Mouse (Mus musculus): ENCODE measurements around the gene Rgs7. TPM values are rescaled to one million over a fixed set of nuclear protein-coding genes. Genes with fewer than 3 reads are reported as not detected.
A peak's percentile ranks its signal among the peaks of the same experiment; 100 is the strongest.

Rgs7 gene
- polyA plus RNA-seq, 1 experiment from 2014 or later, result 0.33 TPM

- no peaks in the 10 kb centered on the region for H3K36me3 ChIP-seq (ENCODE audit: control insufficient read depth, insufficient read depth, low read length)
- ATAC-seq (ENCODE audit: insufficient number of reproducible peaks, low FRiP score, low TSS enrichment, low read depth) (no peak), DNase-seq (ENCODE audit: low spot score) (no peak)
- H3K27me3 ChIP-seq (ENCODE audit: control insufficient read depth, insufficient read depth, low read length), result no peaks in the 10 kb centered on the region
- no peaks in the 10 kb centered on the region for H3K4me1 ChIP-seq (ENCODE audit: control insufficient read depth, insufficient read depth, low read length)
- no peaks in the 10 kb centered on the region for H3K9me3 ChIP-seq (ENCODE audit: control insufficient read depth, low read length)
- H3K4me2 ChIP-seq (ENCODE audit: low read depth, severe bottlenecking), result no peak overlapping the region
- no peak overlapping the region for H3K27ac ChIP-seq (replicated peaks; ENCODE audit: low read depth, low read length)
- no peak overlapping the region for H3K4me3 ChIP-seq (ENCODE audit: low read depth, low read length)
- H3K9ac ChIP-seq (ENCODE audit: low read length), result no peak overlapping the region
- WGBS, result 88% methylated on average over 4 of the region's 4 CpGs
These were observed 65.9 kb downstream of the Rgs7 start for GRCm38 (mm10) chr1:175426393-175426792.

- Histone ChIP-seq H3K27me3 (ENCODE audit: control insufficient read depth, insufficient read depth, low read length) (no peaks in the 10 kb centered on the region), H3K4me3 (ENCODE audit: low read depth, low read length) (no peak overlapping the region), H3K36me3 (ENCODE audit: control insufficient read depth, insufficient read depth, low read length) (no peaks in the 10 kb centered on the region), H3K27ac (replicated peaks; ENCODE audit: low read depth, low read length) (no peak overlapping the region), H3K4me2 (ENCODE audit: low read depth, severe bottlenecking) (no peak overlapping the region), H3K9ac (ENCODE audit: low read length) (no peak overlapping the region), H3K4me1 (ENCODE audit: control insufficient read depth, insufficient read depth, low read length) (no peaks in the 10 kb centered on the region), H3K9me3 (ENCODE audit: control insufficient read depth, low read length) (no peaks in the 10 kb centered on the region)
- DNase-seq (ENCODE audit: low spot score) (no peak), ATAC-seq (ENCODE audit: insufficient number of reproducible peaks, low FRiP score, low TSS enrichment, low read depth) (no peak)
- WGBS, result 96% methylated on average over 4 of the region's 4 CpGs
These were observed 71.4 kb downstream of the Rgs7 start for GRCm38 (mm10) chr1:175420883-175421282.

DNA sequence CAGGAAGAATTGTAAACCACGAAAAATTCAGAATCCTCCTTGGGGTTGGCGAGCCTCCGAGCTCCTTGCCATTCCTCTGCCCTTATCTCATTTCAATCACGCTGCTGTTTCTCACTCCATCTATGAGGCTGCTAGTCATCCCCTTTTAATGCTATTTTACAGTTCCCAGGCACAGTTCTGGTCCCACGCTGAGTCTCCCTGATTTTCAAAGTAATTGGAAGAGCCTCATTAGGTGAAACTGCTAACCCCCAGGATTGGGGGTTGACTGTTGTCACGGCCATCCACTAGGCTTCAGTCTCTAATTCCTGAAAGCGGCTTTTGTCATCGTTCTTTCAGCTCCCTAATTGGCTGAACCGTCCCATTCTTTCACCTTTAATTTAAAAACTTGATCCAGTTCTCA is 76.6 kb downstream of the Rgs7 start:
- Histone ChIP-seq H3K9me3 (ENCODE audit: control insufficient read depth, low read length) (no peaks in the 10 kb centered on the region), H3K4me3 (ENCODE audit: low read depth, low read length) (no peak overlapping the region), H3K9ac (ENCODE audit: low read length) (no peak overlapping the region), H3K27me3 (ENCODE audit: control insufficient read depth, insufficient read depth, low read length) (no peaks in the 10 kb centered on the region), H3K36me3 (ENCODE audit: control insufficient read depth, insufficient read depth, low read length) (no peaks in the 10 kb centered on the region), H3K4me2 (ENCODE audit: low read depth, severe bottlenecking) (no peak overlapping the region), H3K4me1 (ENCODE audit: control insufficient read depth, insufficient read depth, low read length) (no peaks in the 10 kb centered on the region), H3K27ac (replicated peaks; ENCODE audit: low read depth, low read length) (no peak overlapping the region)
- DNase-seq (ENCODE audit: low spot score) (peak; percentile 13), ATAC-seq (ENCODE audit: insufficient number of reproducible peaks, low FRiP score, low TSS enrichment, low read depth) (no peak)
- 64% methylated on average over 9 of the region's 9 CpGs for WGBS

- Histone ChIP-seq H3K36me3 (ENCODE audit: control insufficient read depth, insufficient read depth, low read length) (no peaks in the 10 kb centered on the region), H3K27ac (replicated peaks; ENCODE audit: low read depth, low read length) (no peak overlapping the region), H3K9ac (ENCODE audit: low read length) (no peak overlapping the region), H3K4me3 (ENCODE audit: low read depth, low read length) (no peak overlapping the region), H3K4me2 (ENCODE audit: low read depth, severe bottlenecking) (no peak overlapping the region), H3K27me3 (ENCODE audit: control insufficient read depth, insufficient read depth, low read length) (no peaks in the 10 kb centered on the region), H3K4me1 (ENCODE audit: control insufficient read depth, insufficient read depth, low read length) (no peaks in the 10 kb centered on the region), H3K9me3 (ENCODE audit: control insufficient read depth, low read length) (no peaks in the 10 kb centered on the region)
- peak; percentile 16 for DNase-seq (ENCODE audit: low spot score)
- 34% methylated on average over 3 of the region's 3 CpGs for WGBS
- no peak for ATAC-seq (ENCODE audit: insufficient number of reproducible peaks, low FRiP score, low TSS enrichment, low read depth)
These were observed 81.9 kb downstream of the Rgs7 start for GRCm38 (mm10) chr1:175410399-175410798.

DNA sequence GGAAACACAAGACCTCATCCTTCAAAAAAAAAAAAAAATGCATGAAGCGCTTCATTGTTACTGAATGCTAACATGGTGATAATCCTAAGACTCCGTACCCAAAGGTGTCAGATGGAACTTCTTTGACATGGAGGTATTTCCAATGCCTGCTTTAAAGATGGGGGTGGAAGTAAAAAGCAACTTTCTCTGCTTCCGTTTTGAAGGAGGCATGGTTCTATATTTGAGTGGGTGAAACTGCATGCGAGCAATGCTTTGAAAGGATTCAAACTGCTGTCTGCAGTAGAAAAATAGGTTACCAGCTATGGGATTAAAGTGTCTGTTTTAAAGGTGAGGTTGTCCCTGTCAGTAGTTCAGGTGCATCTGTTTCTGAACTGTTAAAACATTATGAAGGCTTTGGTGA is 100.4 kb downstream of the Rgs7 start:
- WGBS, result 88% methylated on average over 4 of the region's 4 CpGs
- ATAC-seq (ENCODE audit: insufficient number of reproducible peaks, low FRiP score, low TSS enrichment, low read depth) (no peak), DNase-seq (ENCODE audit: low spot score) (no peak)
- Histone ChIP-seq H3K27ac (replicated peaks; ENCODE audit: low read depth, low read length) (no peak overlapping the region), H3K27me3 (ENCODE audit: control insufficient read depth, insufficient read depth, low read length) (no peaks in the 10 kb centered on the region), H3K9me3 (ENCODE audit: control insufficient read depth, low read length) (no peaks in the 10 kb centered on the region), H3K4me1 (ENCODE audit: control insufficient read depth, insufficient read depth, low read length) (no peaks in the 10 kb centered on the region), H3K4me2 (ENCODE audit: low read depth, severe bottlenecking) (no peak overlapping the region), H3K36me3 (ENCODE audit: control insufficient read depth, insufficient read depth, low read length) (no peaks in the 10 kb centered on the region), H3K9ac (ENCODE audit: low read length) (no peak overlapping the region), H3K4me3 (ENCODE audit: low read depth, low read length) (no peak overlapping the region)

DNA sequence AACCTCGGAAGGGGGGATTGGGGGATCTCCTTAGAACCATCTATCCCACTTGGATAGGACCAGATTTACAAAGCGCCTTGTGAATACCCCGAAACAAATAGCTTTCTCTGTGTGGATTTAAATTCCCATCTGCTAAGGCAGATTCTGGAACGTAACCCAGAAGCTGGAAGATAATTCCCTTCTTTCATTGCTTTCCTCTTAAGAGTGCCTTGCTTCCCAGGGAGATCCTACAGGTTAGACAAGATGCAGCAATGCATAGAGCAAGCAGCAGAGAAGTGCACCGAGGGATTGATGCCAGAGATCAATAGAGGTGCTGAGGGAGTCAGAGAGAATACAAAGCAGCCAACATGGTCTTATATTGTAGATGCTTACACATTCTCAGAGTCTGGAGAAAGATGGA is 103.0 kb downstream of the Rgs7 start:
- DNase-seq (ENCODE audit: low spot score) (no peak), ATAC-seq (ENCODE audit: insufficient number of reproducible peaks, low FRiP score, low TSS enrichment, low read depth) (no peak)
- Histone ChIP-seq H3K4me3 (ENCODE audit: low read depth, low read length) (no peak overlapping the region), H3K27ac (replicated peaks; ENCODE audit: low read depth, low read length) (no peak overlapping the region), H3K36me3 (ENCODE audit: control insufficient read depth, insufficient read depth, low read length) (no peaks in the 10 kb centered on the region), H3K9ac (ENCODE audit: low read length) (no peak overlapping the region), H3K27me3 (ENCODE audit: control insufficient read depth, insufficient read depth, low read length) (no peaks in the 10 kb centered on the region), H3K9me3 (ENCODE audit: control insufficient read depth, low read length) (no peaks in the 10 kb centered on the region), H3K4me2 (ENCODE audit: low read depth, severe bottlenecking) (no peak overlapping the region), H3K4me1 (ENCODE audit: control insufficient read depth, insufficient read depth, low read length) (no peaks in the 10 kb centered on the region)
- 84% methylated on average over 5 of the region's 5 CpGs for WGBS

GRCm38 (mm10) chr1:175385581-175386235 is 106.6 kb downstream of the Rgs7 start:
- ATAC-seq (ENCODE audit: insufficient number of reproducible peaks, low FRiP score, low TSS enrichment, low read depth) (no peak; the same call in 1 of the 2 replicates), DNase-seq (ENCODE audit: low spot score) (no peak)
- WGBS, result 37% methylated on average over 3 of the region's 3 CpGs

DNA sequence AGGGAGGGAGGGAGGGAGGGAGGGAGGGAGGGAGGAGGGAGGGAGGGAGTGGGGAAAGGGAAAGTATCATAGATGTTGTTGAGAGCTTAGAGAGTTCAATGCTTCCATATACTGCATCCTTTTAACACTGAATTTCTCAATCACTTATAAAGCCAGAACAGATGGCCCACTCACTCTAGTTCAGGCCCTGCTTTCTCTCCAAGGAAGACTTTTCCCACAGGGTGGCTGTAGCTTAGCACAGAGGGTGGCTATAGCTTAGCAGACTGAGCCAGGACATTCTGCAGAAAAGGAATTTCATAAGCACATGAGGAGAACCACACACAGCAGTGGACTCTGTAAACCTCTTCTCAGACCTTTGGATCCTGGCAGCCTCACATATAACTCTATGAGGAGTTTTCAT is 119.7 kb downstream of the Rgs7 start:
- Histone ChIP-seq H3K4me1 (ENCODE audit: control insufficient read depth, insufficient read depth, low read length) (no peaks in the 10 kb centered on the region), H3K4me3 (ENCODE audit: low read depth, low read length) (no peak overlapping the region), H3K4me2 (ENCODE audit: low read depth, severe bottlenecking) (no peak overlapping the region), H3K27ac (replicated peaks; ENCODE audit: low read depth, low read length) (no peak overlapping the region), H3K9ac (ENCODE audit: low read length) (no peak overlapping the region), H3K9me3 (ENCODE audit: control insufficient read depth, low read length) (no peaks in the 10 kb centered on the region), H3K27me3 (ENCODE audit: control insufficient read depth, insufficient read depth, low read length) (no peaks in the 10 kb centered on the region), H3K36me3 (ENCODE audit: control insufficient read depth, insufficient read depth, low read length) (no peaks in the 10 kb centered on the region)
- ATAC-seq (ENCODE audit: insufficient number of reproducible peaks, low FRiP score, low TSS enrichment, low read depth) (no peak), DNase-seq (ENCODE audit: low spot score) (no peak)

More at GRCm38 (mm10) chr1:175385581-175386235, 106.6 kb downstream of the Rgs7 start:
- H3K27me3 ChIP-seq (ENCODE audit: control insufficient read depth, insufficient read depth, low read length), result no peaks in the 10 kb centered on the region
- no peaks in the 10 kb centered on the region for H3K4me1 ChIP-seq (ENCODE audit: control insufficient read depth, insufficient read depth, low read length)
- no peak overlapping the region for H3K27ac ChIP-seq (replicated peaks; ENCODE audit: low read depth, low read length)
- H3K4me2 ChIP-seq (ENCODE audit: low read depth, severe bottlenecking), result no peak overlapping the region
- H3K36me3 ChIP-seq (ENCODE audit: control insufficient read depth, insufficient read depth, low read length), result no peaks in the 10 kb centered on the region
- no peak overlapping the region for H3K9ac ChIP-seq (ENCODE audit: low read length)
- H3K9me3 ChIP-seq (ENCODE audit: control insufficient read depth, low read length), result no peaks in the 10 kb centered on the region
- no peak overlapping the region for H3K4me3 ChIP-seq (ENCODE audit: low read depth, low read length)

- ATAC-seq (ENCODE audit: insufficient number of reproducible peaks, low FRiP score, low TSS enrichment, low read depth) (no peak), DNase-seq (ENCODE audit: low spot score) (no peak)
- Histone ChIP-seq H3K4me3 (ENCODE audit: low read depth, low read length) (no peak overlapping the region), H3K4me2 (ENCODE audit: low read depth, severe bottlenecking) (no peak overlapping the region), H3K36me3 (ENCODE audit: control insufficient read depth, insufficient read depth, low read length) (no peaks in the 10 kb centered on the region), H3K9ac (ENCODE audit: low read length) (no peak overlapping the region), H3K4me1 (ENCODE audit: control insufficient read depth, insufficient read depth, low read length) (no peaks in the 10 kb centered on the region), H3K27me3 (ENCODE audit: control insufficient read depth, insufficient read depth, low read length) (no peaks in the 10 kb centered on the region), H3K27ac (replicated peaks; ENCODE audit: low read depth, low read length) (no peak overlapping the region), H3K9me3 (ENCODE audit: control insufficient read depth, low read length) (no peaks in the 10 kb centered on the region)
- 82% methylated on average over 2 of the region's 2 CpGs for WGBS
These were observed 124.2 kb downstream of the Rgs7 start for GRCm38 (mm10) chr1:175368062-175368461.
